Mouse (Mus musculus): ENCODE results near the gene Olfr695. TPM values are rescaled to one million over a fixed set of nuclear protein-coding genes. Genes with fewer than 3 reads are reported as not detected.

Gene Olfr695
- polyA plus RNA-seq, 1 experiment = not detected

DNA sequence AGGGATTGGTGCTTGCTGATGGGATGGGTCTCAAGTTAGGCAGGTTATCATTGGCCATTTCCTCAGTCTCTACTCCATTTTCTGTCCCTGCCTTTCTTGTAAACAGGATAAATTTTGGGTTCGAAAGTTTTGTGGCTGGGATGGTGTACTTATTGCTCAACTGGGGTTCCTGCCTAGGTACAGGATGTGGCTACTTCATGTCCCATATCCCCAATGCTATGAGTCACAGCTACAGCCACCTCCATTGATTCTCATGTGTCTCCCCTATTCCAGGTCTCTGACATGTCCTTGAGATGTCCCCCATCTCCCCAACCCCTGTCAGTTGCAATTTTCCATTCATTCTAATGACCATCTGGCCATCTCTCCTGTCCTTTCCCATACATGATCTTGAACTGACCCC is 19.3 kb downstream of the Olfr695 start:
- Histone ChIP-seq H3K9me3 (no peaks in the 10 kb centered on the region), H3K4me1 (no peaks in the 10 kb centered on the region), H3K36me3 (replicated peaks; ENCODE audit: low read length) (no peaks in the 10 kb centered on the region), H3K27me3 (replicated peaks) (no peaks in the 10 kb centered on the region), H3K4me3 (replicated peaks) (no peak overlapping the region)
- no peak for TF ChIP-seq GATA1 (IDR thresholded peaks at IDR 0.05; ENCODE audit: borderline replicate concordance, low read length)
- TF ChIP-seq FLI1 (IDR thresholded peaks at IDR 0.05; ENCODE audit: low read length) = no peak

DNA sequence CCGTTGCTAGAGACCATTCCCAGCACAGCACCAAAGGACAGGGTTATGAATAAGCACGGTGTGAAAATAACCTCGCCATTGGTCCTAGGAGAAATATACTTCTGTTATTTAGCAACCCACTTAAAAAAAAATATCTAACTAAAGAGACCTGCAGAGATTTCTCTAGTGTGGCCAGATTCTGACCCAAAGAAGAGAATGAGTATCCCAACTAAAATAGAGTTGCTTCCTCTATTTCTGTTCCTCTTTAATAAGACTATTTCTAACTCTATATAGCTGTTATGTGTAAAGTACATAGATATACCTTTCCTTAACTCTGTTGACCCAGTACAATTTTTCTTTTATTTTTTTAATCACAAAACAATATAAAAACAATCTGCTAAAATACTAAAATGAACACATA is 23.2 kb downstream of the Olfr695 start:
- H3K4me1 ChIP-seq = peaks cover 5% of the 10 kb centered on the region; the same call in 1 of the 2 replicates
- no peaks in the 10 kb centered on the region for H3K27me3 ChIP-seq (replicated peaks)
- no peaks in the 10 kb centered on the region for H3K36me3 ChIP-seq (replicated peaks; ENCODE audit: low read length)
- H3K4me3 ChIP-seq (replicated peaks) = no peak overlapping the region
- TF ChIP-seq FLI1 (IDR thresholded peaks at IDR 0.05; ENCODE audit: low read length) (no peak), GATA1 (IDR thresholded peaks at IDR 0.05; ENCODE audit: borderline replicate concordance, low read length) (no peak)
- no peaks in the 10 kb centered on the region for H3K9me3 ChIP-seq

DNA sequence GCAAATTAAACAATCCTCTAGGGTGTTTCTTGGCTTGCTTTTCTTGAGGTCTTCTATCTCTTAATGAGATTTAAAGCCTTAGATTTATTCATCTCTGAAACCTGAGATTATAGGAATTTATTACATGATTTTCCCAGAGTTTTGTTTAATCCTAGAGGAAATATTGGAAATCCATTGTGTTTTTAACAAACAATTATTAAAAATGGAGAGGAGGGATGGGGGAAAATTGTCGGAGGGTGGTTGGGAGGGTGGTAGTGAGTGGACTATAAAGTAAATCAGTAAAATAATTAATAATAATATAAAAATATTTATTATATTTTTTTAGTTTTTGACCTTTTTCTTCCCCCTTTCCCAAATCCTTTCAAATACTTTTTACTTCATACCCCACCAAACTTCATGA is 24.5 kb downstream of the Olfr695 start, which contains the start of gene Olfr694:
Gene Olfr694, minus strand, starts transcription at position 101 of the 400 bp plus-strand sequence.
- Histone ChIP-seq H3K4me3 (replicated peaks) (no peak within 1 kb of the TSS), H3K4me1 (peaks cover 5% of the 10 kb centered on the region; the same call in 1 of the 2 replicates), H3K9me3 (no peaks in the 10 kb centered on the region), H3K27me3 (replicated peaks) (no peaks in the 10 kb centered on the region), H3K36me3 (replicated peaks; ENCODE audit: low read length) (no peaks in the 10 kb centered on the region)
- TF ChIP-seq GATA1 (IDR thresholded peaks at IDR 0.05; ENCODE audit: borderline replicate concordance, low read length) (no peak), FLI1 (IDR thresholded peaks at IDR 0.05; ENCODE audit: low read length) (no peak)

DNA sequence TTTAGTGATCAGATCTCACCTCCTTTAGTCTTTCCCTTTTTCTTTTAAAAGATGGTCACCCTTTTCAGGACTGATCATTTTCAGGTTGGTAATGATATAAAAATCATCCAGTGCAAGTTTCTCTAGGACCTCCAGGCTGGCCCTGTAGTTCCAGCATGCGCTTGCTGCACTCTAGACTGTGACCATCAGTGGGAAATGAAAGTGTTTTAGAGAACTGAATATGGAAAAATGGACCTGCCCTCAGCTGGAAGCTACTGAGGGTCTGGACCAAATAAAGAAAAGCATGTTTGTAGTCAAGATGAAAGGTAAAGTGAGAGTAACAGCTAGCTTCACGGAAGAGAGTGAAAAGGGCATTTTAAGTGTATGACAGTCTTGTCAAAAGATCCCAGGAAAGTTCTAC is 30.8 kb downstream of the Olfr695 start:
- TF ChIP-seq GATA1 (IDR thresholded peaks at IDR 0.05; ENCODE audit: borderline replicate concordance, low read length) (no peak), FLI1 (IDR thresholded peaks at IDR 0.05; ENCODE audit: low read length) (no peak)
- no peaks in the 10 kb centered on the region for H3K27me3 ChIP-seq (replicated peaks)
- H3K9me3 ChIP-seq = no peaks in the 10 kb centered on the region
- no peaks in the 10 kb centered on the region for H3K36me3 ChIP-seq (replicated peaks; ENCODE audit: low read length)
- H3K4me3 ChIP-seq (replicated peaks) = no peak overlapping the region
- no peaks in the 10 kb centered on the region for H3K4me1 ChIP-seq

DNA sequence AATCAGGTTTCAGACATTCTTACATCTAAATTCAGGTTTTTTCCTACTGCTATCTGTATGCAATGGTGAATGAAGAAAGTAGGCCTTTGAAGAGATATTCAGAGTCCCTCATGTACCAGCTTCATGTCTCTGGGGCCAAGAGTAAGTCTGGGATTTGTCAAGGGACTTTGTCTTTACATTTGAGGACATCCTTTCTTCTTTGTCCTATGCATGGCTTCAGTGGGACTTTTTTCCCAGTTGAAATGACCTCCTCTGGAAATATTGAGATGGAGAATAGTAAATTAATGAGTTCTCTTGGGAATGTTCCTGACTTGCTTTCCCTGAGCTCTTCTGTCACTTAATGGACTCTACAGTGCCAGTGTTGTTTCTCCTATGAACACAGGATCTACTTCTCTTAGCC is 35.7 kb downstream of the Olfr695 start, which contains the start of gene Olfr693:
Gene Olfr693, minus strand, starts transcription at position 101 of the 400 bp plus-strand sequence.
- TF ChIP-seq FLI1 (IDR thresholded peaks at IDR 0.05; ENCODE audit: low read length) (no peak), GATA1 (IDR thresholded peaks at IDR 0.05; ENCODE audit: borderline replicate concordance, low read length) (no peak)
- H3K4me1 ChIP-seq = no peaks in the 10 kb centered on the region
- H3K36me3 ChIP-seq (replicated peaks; ENCODE audit: low read length) = no peaks in the 10 kb centered on the region
- no peaks in the 10 kb centered on the region for H3K27me3 ChIP-seq (replicated peaks)
- no peaks in the 10 kb centered on the region for H3K9me3 ChIP-seq
- no peak within 1 kb of the TSS for H3K4me3 ChIP-seq (replicated peaks)

Other genes starting within 250 kb of the Olfr695 start
- not detected in 2 replicates for gene Olfr693, start 35.8 kb downstream of the Olfr695 start, polyA plus RNA-seq (2012; ENCODE audit: insufficient read depth, low replicate concordance)
- not detected in 2 replicates for gene Olfr694, start 24.6 kb downstream of the Olfr695 start, polyA plus RNA-seq (2012; ENCODE audit: insufficient read depth, low replicate concordance)
- gene Olfr697, start 26.0 kb upstream of the Olfr695 start, polyA plus RNA-seq (2012; ENCODE audit: insufficient read depth, low replicate concordance) = not detected in 2 replicates
- gene Olfr698, start 39.0 kb upstream of the Olfr695 start, polyA plus RNA-seq (2012; ENCODE audit: insufficient read depth, low replicate concordance) = not detected in 2 replicates
- not detected in 2 replicates for gene Olfr699, start 76.8 kb upstream of the Olfr695 start, polyA plus RNA-seq (2012; ENCODE audit: insufficient read depth, low replicate concordance)
- gene Olfr700, start 92.4 kb upstream of the Olfr695 start, polyA plus RNA-seq (2012; ENCODE audit: insufficient read depth, low replicate concordance) = not detected in 2 replicates
- not detected in 2 replicates for gene Olfr701, start 97.7 kb upstream of the Olfr695 start, polyA plus RNA-seq (2012; ENCODE audit: insufficient read depth, low replicate concordance)
- gene Olfr702, start 117.5 kb upstream of the Olfr695 start, polyA plus RNA-seq (2012; ENCODE audit: insufficient read depth, low replicate concordance) = not detected in 2 replicates
- gene Olfr703, start 127.0 kb upstream of the Olfr695 start, polyA plus RNA-seq (2012; ENCODE audit: insufficient read depth, low replicate concordance) = 0.58 TPM in 1 of 2 replicates, not detected in the other
- not detected in 2 replicates for gene Olfr704, start 146.8 kb upstream of the Olfr695 start, polyA plus RNA-seq (2012; ENCODE audit: insufficient read depth, low replicate concordance)
- gene Olfr705, start 160.5 kb upstream of the Olfr695 start, polyA plus RNA-seq (2012; ENCODE audit: insufficient read depth, low replicate concordance) = not detected in 2 replicates
- not detected in 2 replicates for gene Olfr706, start 171.8 kb upstream of the Olfr695 start, polyA plus RNA-seq (2012; ENCODE audit: insufficient read depth, low replicate concordance)
- not detected in 2 replicates for gene Olfr707, start 184.8 kb upstream of the Olfr695 start, polyA plus RNA-seq (2012; ENCODE audit: insufficient read depth, low replicate concordance)
- gene Olfr1532-ps1, start 191.6 kb upstream of the Olfr695 start, polyA plus RNA-seq (2012; ENCODE audit: insufficient read depth, low replicate concordance) = not detected in 2 replicates
- gene Olfr709-ps1, start 215.8 kb upstream of the Olfr695 start, polyA plus RNA-seq (2012; ENCODE audit: insufficient read depth, low replicate concordance) = not detected in 2 replicates
- not detected in 2 replicates for gene Olfr710, start 231.9 kb upstream of the Olfr695 start, polyA plus RNA-seq (2012; ENCODE audit: insufficient read depth, low replicate concordance)
- gene Olfr6, start 247.5 kb upstream of the Olfr695 start, polyA plus RNA-seq (2012; ENCODE audit: insufficient read depth, low replicate concordance) = not detected in 2 replicates

Measured in megakaryocyte, embryonic 14.5 days (primary cell).